Mouse (Mus musculus): ENCODE results near the gene Nav2.

- no peak for TF ChIP-seq POLR2A (IDR thresholded peaks at IDR 0.05; ENCODE audit: borderline replicate concordance, insufficient read depth, low read length)
- no peak for TF ChIP-seq CTCF (IDR thresholded peaks at IDR 0.05; ENCODE audit: borderline replicate concordance, insufficient read depth, low read depth, low read length)
These were observed 344.4 kb downstream of the Nav2 start for GRCm38 (mm10) chr7:49252902-49253301.

All from cerebellum, adult 2 months (tissue).